Mouse (Mus musculus): Measurements from ENCODE around the gene Aunip. TPM values are rescaled to one million over a fixed set of nuclear protein-coding genes. Genes with fewer than 3 reads are reported as not detected.

Aunip gene
- polyA plus RNA-seq (2015; fragmentation: Nextera tagmentation; extraction: Ambion mirVana), result 10.6 and 11.9 TPM in 2 replicates

- Histone ChIP-seq H3K36me3 (ENCODE audit: poor library complexity, severe bottlenecking) (peaks cover 11% of the 10 kb centered on the region), H3K9me3 (replicated peaks) (no peaks in the 10 kb centered on the region), H3K27me3 (no peaks in the 10 kb centered on the region), H3K4me1 (peaks cover 18% of the 10 kb centered on the region), H3K9ac (peak within 1 kb of the TSS; percentile 62), H3K4me2 (peak within 1 kb of the TSS; percentile 89), H3K4me3 (peak within 1 kb of the TSS; percentile 54), H3K27ac (no peak within 1 kb of the TSS)
- ATAC-seq, result peak; percentile 97
- WGBS, result under 1% methylated on average over 42 of the region's 42 CpGs
Observed at GRCm38 (mm10) chr4:134510845-134511411, at the start of gene Aunip. TSS of gene Aunip (plus strand) at chr4:134510999.

GRCm38 (mm10) chr4:134461252-134461651 is 49.5 kb upstream of the Aunip start:
- ATAC-seq, result no peak
- no peak overlapping the region for H3K4me2 ChIP-seq

GRCm38 (mm10) chr4:134465789-134466188 is 45.0 kb upstream of the Aunip start:
- no peaks in the 10 kb centered on the region for H3K27me3 ChIP-seq
- peak overlapping the region; percentile 1; the same call in 1 of the 2 replicates for H3K4me3 ChIP-seq
- H3K9me3 ChIP-seq (replicated peaks), result no peaks in the 10 kb centered on the region
- no peak for ATAC-seq
- H3K36me3 ChIP-seq (ENCODE audit: poor library complexity, severe bottlenecking), result peaks cover 2% of the 10 kb centered on the region
- 32% methylated on average over 12 of the region's 12 CpGs for WGBS
- peak overlapping the region; percentile 50 for H3K9ac ChIP-seq
- peaks cover 21% of the 10 kb centered on the region for H3K4me1 ChIP-seq
- peak overlapping the region; percentile 99 for H3K27ac ChIP-seq
- peak overlapping the region; percentile 92 for H3K4me2 ChIP-seq

More at GRCm38 (mm10) chr4:134461252-134461651, 49.5 kb upstream of the Aunip start:
- H3K9me3 ChIP-seq (replicated peaks), result no peaks in the 10 kb centered on the region
- no peak overlapping the region for H3K9ac ChIP-seq
- peaks cover under 1% of the 10 kb centered on the region; the same call in 1 of the 2 replicates for H3K27me3 ChIP-seq
- H3K4me1 ChIP-seq, result peaks cover 8% of the 10 kb centered on the region
- H3K36me3 ChIP-seq (ENCODE audit: poor library complexity, severe bottlenecking), result no peaks in the 10 kb centered on the region
- WGBS, result 89% methylated on average over 5 of the region's 5 CpGs
- H3K27ac ChIP-seq, result no peak overlapping the region
- no peak overlapping the region for H3K4me3 ChIP-seq

- Histone ChIP-seq H3K27ac (peak overlapping the region; percentile 99), H3K4me1 (peaks cover 29% of the 10 kb centered on the region), H3K9ac (peak overlapping the region; percentile 98), H3K4me3 (peak overlapping the region; percentile 96), H3K9me3 (replicated peaks) (no peaks in the 10 kb centered on the region), H3K27me3 (no peaks in the 10 kb centered on the region), H3K36me3 (ENCODE audit: poor library complexity, severe bottlenecking) (peaks cover 9% of the 10 kb centered on the region), H3K4me2 (peak overlapping the region; percentile 92)
- 59% methylated on average over 11 of the region's 11 CpGs for WGBS
- ATAC-seq, result no peak
Observed at GRCm38 (mm10) chr4:134466381-134467262, 44.2 kb upstream of the Aunip start.

GRCm38 (mm10) chr4:134467435-134468214 is 43.2 kb upstream of the Aunip start:
- H3K36me3 ChIP-seq (ENCODE audit: poor library complexity, severe bottlenecking), result peaks cover 18% of the 10 kb centered on the region
- H3K9me3 ChIP-seq (replicated peaks), result no peaks in the 10 kb centered on the region
- H3K4me3 ChIP-seq, result peak overlapping the region; percentile 96
- H3K9ac ChIP-seq, result peak overlapping the region; percentile 98
- peaks cover 39% of the 10 kb centered on the region for H3K4me1 ChIP-seq
- peak overlapping the region; percentile 92 for H3K4me2 ChIP-seq
- peak overlapping the region; percentile 99 for H3K27ac ChIP-seq
- H3K27me3 ChIP-seq, result no peaks in the 10 kb centered on the region
- ATAC-seq, result peak; percentile 34
- 1% methylated on average over 31 of the region's 31 CpGs for WGBS

GRCm38 (mm10) chr4:134468215-134468575 is 42.6 kb upstream of the Aunip start, which contains the start of gene Stmn1:
TSS of gene Stmn1 (plus strand) at chr4:134468320.
- Histone ChIP-seq H3K27me3 (no peaks in the 10 kb centered on the region), H3K4me2 (peak within 1 kb of the TSS; percentile 92), H3K27ac (peak within 1 kb of the TSS; percentile 99), H3K36me3 (ENCODE audit: poor library complexity, severe bottlenecking) (peaks cover 24% of the 10 kb centered on the region), H3K9ac (peak within 1 kb of the TSS; percentile 98), H3K4me3 (peak within 1 kb of the TSS; percentile 96), H3K9me3 (replicated peaks) (no peaks in the 10 kb centered on the region), H3K4me1 (peaks cover 44% of the 10 kb centered on the region)
- ATAC-seq, result peak; percentile 96
- WGBS, result under 1% methylated on average over 31 of the region's 31 CpGs

GRCm38 (mm10) chr4:134468578-134469266 is 42.1 kb upstream of the Aunip start:
- H3K9ac ChIP-seq, result peak overlapping the region; percentile 98
- peaks cover 26% of the 10 kb centered on the region for H3K36me3 ChIP-seq (ENCODE audit: poor library complexity, severe bottlenecking)
- peak; percentile 85 for ATAC-seq
- WGBS, result under 1% methylated on average over 44 of the region's 68 CpGs
- peaks cover 46% of the 10 kb centered on the region for H3K4me1 ChIP-seq
- peak overlapping the region; percentile 96 for H3K4me3 ChIP-seq
- peak overlapping the region; percentile 99 for H3K27ac ChIP-seq
- H3K4me2 ChIP-seq, result peak overlapping the region; percentile 92
- H3K27me3 ChIP-seq, result no peaks in the 10 kb centered on the region
- no peaks in the 10 kb centered on the region for H3K9me3 ChIP-seq (replicated peaks)

GRCm38 (mm10) chr4:134469341-134469796 is 41.4 kb upstream of the Aunip start:
- H3K9me3 ChIP-seq (replicated peaks), result no peaks in the 10 kb centered on the region
- 4% methylated on average over 6 of the region's 6 CpGs for WGBS
- H3K9ac ChIP-seq, result peak overlapping the region; percentile 98
- peak overlapping the region; percentile 96 for H3K4me3 ChIP-seq
- H3K36me3 ChIP-seq (ENCODE audit: poor library complexity, severe bottlenecking), result peaks cover 33% of the 10 kb centered on the region
- H3K4me1 ChIP-seq, result peaks cover 52% of the 10 kb centered on the region
- H3K4me2 ChIP-seq, result peak overlapping the region; percentile 92
- ATAC-seq, result peak; percentile 22
- peak overlapping the region; percentile 99 for H3K27ac ChIP-seq
- H3K27me3 ChIP-seq, result no peaks in the 10 kb centered on the region

- H3K4me3 ChIP-seq, result peak overlapping the region; percentile 96
- peak overlapping the region; percentile 99 for H3K27ac ChIP-seq
- H3K4me1 ChIP-seq, result peaks cover 58% of the 10 kb centered on the region
- H3K9ac ChIP-seq, result peak overlapping the region; percentile 98
- ATAC-seq, result no peak
- H3K4me2 ChIP-seq, result peak overlapping the region; percentile 92
- H3K9me3 ChIP-seq (replicated peaks), result no peaks in the 10 kb centered on the region
- H3K36me3 ChIP-seq (ENCODE audit: poor library complexity, severe bottlenecking), result peaks cover 39% of the 10 kb centered on the region
- H3K27me3 ChIP-seq, result no peaks in the 10 kb centered on the region
- WGBS, result 26% methylated on average over 3 of the region's 3 CpGs
Observed at GRCm38 (mm10) chr4:134469985-134470384, 40.8 kb upstream of the Aunip start.

GRCm38 (mm10) chr4:134471469-134471868 is 39.3 kb upstream of the Aunip start:
- no peak overlapping the region for H3K9ac ChIP-seq
- H3K27me3 ChIP-seq, result no peaks in the 10 kb centered on the region
- H3K4me1 ChIP-seq, result peaks cover 52% of the 10 kb centered on the region
- H3K36me3 ChIP-seq (ENCODE audit: poor library complexity, severe bottlenecking), result peaks cover 54% of the 10 kb centered on the region
- H3K9me3 ChIP-seq (replicated peaks), result no peaks in the 10 kb centered on the region
- no peak overlapping the region for H3K27ac ChIP-seq
- peak overlapping the region; percentile 92 for H3K4me2 ChIP-seq
- H3K4me3 ChIP-seq, result peak overlapping the region; percentile 96
- ATAC-seq, result no peak

- no peaks in the 10 kb centered on the region for H3K27me3 ChIP-seq
- ATAC-seq, result no peak
- H3K4me3 ChIP-seq, result 0 out of 2 replicates have a peak overlapping the region, but pooled peaks have one; percentile 1
- H3K4me1 ChIP-seq, result peaks cover 44% of the 10 kb centered on the region
- peak overlapping the region; percentile 30; the same call in 1 of the 2 replicates for H3K9ac ChIP-seq
- H3K9me3 ChIP-seq (replicated peaks), result no peaks in the 10 kb centered on the region
- 0 out of 2 replicates have a peak overlapping the region, but pooled peaks have one; percentile 16 for H3K4me2 ChIP-seq
- peak overlapping the region; percentile 64 for H3K27ac ChIP-seq
- H3K36me3 ChIP-seq (ENCODE audit: poor library complexity, severe bottlenecking), result peaks cover 62% of the 10 kb centered on the region
- WGBS, result 47% methylated on average over 4 of the region's 4 CpGs
Observed at GRCm38 (mm10) chr4:134473764-134474163, 37.0 kb upstream of the Aunip start.

Data from forebrain, embryonic 13.5 days (tissue).